Mouse (Mus musculus) CH12.LX (cell line): ENCODE data around the gene Shmt1.

Source experiments
- CTCF ChIP-seq, 2 experiments: IDR thresholded peaks in 1 of 2; conservative IDR thresholded peaks in 1 of 2; 2 replicates each; pipeline ENCODE4 v1.5.1; 2011 to 2012; ENCODE audit warnings: low read depth in 2 of 2, low read length in 2 of 2, improper control_type of control experiment in 1 of 2, inconsistent platforms in 1 of 2, mild to moderate bottlenecking in 1 of 2, moderate library complexity in 1 of 2
- E2F4 ChIP-seq: IDR thresholded peaks from 2 replicates; pipeline ENCODE4 v1.6.1; 2011; ENCODE audit warnings: low read depth, low read length, improper control_type of control experiment; ENCODE audit not compliant: insufficient replicate concordance
- KAT2A ChIP-seq: IDR thresholded peaks from 2 replicates; pipeline ENCODE4 v1.6.1; 2012; ENCODE audit warnings: low read length, improper control_type of control experiment, inconsistent platforms; ENCODE audit not compliant: insufficient replicate concordance
- POLR2A ChIP-seq: IDR thresholded peaks from 2 replicates; pipeline ENCODE4 v1.6.1; 2011; ENCODE audit warnings: low read depth, mild to moderate bottlenecking, improper control_type of control experiment, low read length
- TBP ChIP-seq: conservative IDR thresholded peaks from 2 replicates; pipeline ENCODE4 v1.6.1; 2011; ENCODE audit warnings: low read depth, low read length, improper control_type of control experiment

- TF ChIP-seq CTCF (conservative IDR thresholded peaks at IDR 0.05 in 1 of 2, IDR thresholded peaks at IDR 0.05 in 1 of 2; ENCODE audit: low read depth in 2 of 2, low read length in 2 of 2), result no peak
- TF ChIP-seq TBP, result no peak
- TF ChIP-seq E2F4, result no peak
- no peak for TF ChIP-seq POLR2A
- no peak for TF ChIP-seq KAT2A
Observed at GRCm38 (mm10) chr11:60800892-60801291, 10.6 kb downstream of the Shmt1 start.
